Mouse (Mus musculus) neural tube, embryonic 14.5 days (tissue): Measurements from ENCODE around the gene Trim3. TPM values are rescaled to one million over a fixed set of nuclear protein-coding genes. Genes with fewer than 3 reads are reported as not detected.

Experiments used
- ATAC-seq: fragments of 200-750 bp; cut with Nextera tagmentation; 2 replicates; pipeline ENCODE4 v1.8.0; 2017; ENCODE audit warnings: low read depth, mild to moderate bottlenecking, moderate TSS enrichment, moderate library complexity
- H3K27ac ChIP-seq: fragments of 300-500 bp; sonication (generic); 2 replicates; pipeline ENCODE4 v1.5.1; 2014; ENCODE audit warnings: low read depth, mild to moderate bottlenecking, control low read depth, low read length, moderate library complexity, mixed read lengths
- H3K27me3 ChIP-seq: fragments of 300-500 bp; sonication (generic); 2 replicates; pipeline ENCODE4 v1.6.1; 2014; ENCODE audit warnings: low read length; ENCODE audit not compliant: control insufficient read depth, insufficient read depth
- H3K36me3 ChIP-seq: fragments of 300-500 bp; sonication (generic); 2 replicates; pipeline ENCODE4 v1.6.1; 2014; ENCODE audit warnings: low read length, mixed read lengths; ENCODE audit not compliant: control insufficient read depth, insufficient read depth
- H3K4me1 ChIP-seq: fragments of 300-500 bp; sonication (generic); 2 replicates; pipeline ENCODE4 v1.6.1; 2014; ENCODE audit warnings: low read length; ENCODE audit not compliant: control insufficient read depth, insufficient read depth
- H3K4me2 ChIP-seq: fragments of 300-500 bp; sonication (generic); 2 replicates; pipeline ENCODE4 v1.6.1; 2014; ENCODE audit warnings: mild to moderate bottlenecking, low read depth, low read length, control low read depth
- H3K4me3 ChIP-seq: fragments of 300-500 bp; sonication (generic); 2 replicates; pipeline ENCODE4 v1.5.1; 2014; ENCODE audit warnings: low read depth, low read length, control low read depth, mixed read lengths
- H3K9ac ChIP-seq: fragments of 300-500 bp; sonication (generic); replicated peaks from 2 replicates; pipeline ENCODE4 v1.6.1; 2014; ENCODE audit warnings: low read depth, mild to moderate bottlenecking, control low read depth, low read length, mixed read lengths
- H3K9me3 ChIP-seq: fragments of 300-500 bp; sonication (generic); 2 replicates; pipeline ENCODE4 v1.6.1; 2016; ENCODE audit warnings: low read length; ENCODE audit not compliant: control insufficient read depth
- WGBS: fragments of 180-500 bp; shearing (Covaris S2); extraction: QIAGEN DNeasy Blood & Tissue Kit; methylation state at CpG from one replicate; pipeline ENCODE4 v1.1.7; 2014; 5-methylcytosine and 5-hydroxymethylcytosine counted together
- polyA plus RNA-seq: library from polyadenylated mRNA; unstranded; fragments of >200 nt; fragmentation: Nextera tagmentation; extraction: Ambion mirVana; gene quantifications from 2 replicates; pipeline ENCODE4 v1.2.1, GENCODE M21; 2014

Gene Trim3
- polyA plus RNA-seq, 1 experiment from 2014 or later = 93.1 TPM

DNA sequence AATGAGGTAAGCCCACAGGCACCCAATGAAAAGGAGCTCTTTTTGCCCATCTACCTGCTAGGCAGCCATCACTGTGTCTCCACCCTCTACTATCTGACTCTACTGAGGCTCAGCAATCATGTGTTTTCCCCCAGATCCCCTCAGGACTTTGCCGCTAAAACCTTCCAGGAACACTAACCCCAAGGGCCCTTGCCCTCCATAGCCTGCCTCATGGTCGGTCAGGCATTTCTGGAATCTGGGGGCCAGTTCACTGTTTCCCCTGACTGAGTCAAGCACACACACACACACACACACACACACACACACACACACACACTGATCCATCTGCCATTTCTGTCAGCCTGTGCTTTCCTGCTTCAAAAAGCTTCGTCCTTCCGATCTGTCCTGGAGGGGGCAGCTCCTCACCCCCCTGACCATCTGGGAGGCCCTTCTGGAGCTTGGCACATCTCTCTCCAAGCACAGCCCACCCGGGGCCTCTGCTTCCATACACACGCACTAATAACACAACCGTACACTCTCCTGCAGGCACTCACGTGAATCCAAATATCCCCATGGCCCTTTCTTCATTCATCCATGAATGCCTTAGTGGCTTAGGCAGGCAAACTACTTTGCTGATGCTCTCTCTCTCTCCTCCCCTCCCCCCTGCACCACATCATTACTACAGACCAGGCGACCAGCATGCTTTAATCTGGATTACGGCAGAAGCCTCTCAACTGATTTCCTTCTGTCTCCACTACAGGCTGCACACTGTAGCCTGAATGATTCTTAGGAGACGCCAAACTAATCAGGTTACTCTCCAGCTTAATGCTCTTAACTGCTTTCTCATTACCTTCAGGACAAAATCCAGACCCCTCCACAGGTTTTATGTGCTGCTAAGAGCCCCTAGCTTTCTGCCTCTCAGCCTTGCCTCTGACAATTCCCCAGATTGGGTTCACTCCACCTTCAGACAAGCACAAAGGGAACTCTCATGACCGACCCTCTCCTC, 63.6 kb downstream of the Trim3 start:
- H3K27me3 ChIP-seq = no peaks in the 10 kb centered on the region
- peak overlapping the region; percentile 20; the same call in 1 of the 2 replicates for H3K4me3 ChIP-seq
- ATAC-seq = peak; percentile 50
- peaks cover 35% of the 10 kb centered on the region for H3K4me1 ChIP-seq
- H3K9me3 ChIP-seq = no peaks in the 10 kb centered on the region
- H3K27ac ChIP-seq = peak overlapping the region; percentile 84
- WGBS = 16% methylated on average over 12 of the region's 12 CpGs
- peaks cover 31% of the 10 kb centered on the region for H3K36me3 ChIP-seq
- peak overlapping the region; percentile 37; the same call in 1 of the 2 replicates for H3K9ac ChIP-seq
- peak overlapping the region; percentile 50 for H3K4me2 ChIP-seq

DNA sequence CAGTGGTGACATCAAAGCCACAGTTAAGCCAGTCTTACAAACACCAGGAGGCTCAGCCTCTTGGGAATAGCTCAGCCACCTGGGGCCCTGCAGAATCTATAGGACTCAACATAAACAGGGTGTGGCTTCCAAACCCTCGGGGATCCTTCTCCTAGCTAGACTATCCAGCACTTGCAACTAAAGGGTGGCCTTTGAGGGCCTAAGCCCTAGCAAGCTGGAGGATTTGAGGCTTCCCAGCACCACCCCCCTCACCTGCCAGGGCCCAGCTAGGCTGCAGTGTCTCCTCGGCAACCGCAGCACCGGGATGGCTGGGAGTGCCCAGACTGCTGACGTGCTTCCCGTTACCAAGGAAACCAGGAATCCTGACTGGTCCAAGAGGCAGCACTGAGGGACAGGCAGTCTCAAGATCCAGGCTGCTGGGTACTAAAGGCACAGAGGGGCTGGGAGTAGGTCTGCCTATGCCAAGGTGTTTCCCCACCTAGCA, 64.3 kb downstream of the Trim3 start:
- H3K9ac ChIP-seq = peak overlapping the region; percentile 37
- peak overlapping the region; percentile 84 for H3K27ac ChIP-seq
- no peaks in the 10 kb centered on the region for H3K9me3 ChIP-seq
- peak; percentile 89 for ATAC-seq
- peak overlapping the region; percentile 50 for H3K4me2 ChIP-seq
- H3K4me1 ChIP-seq = peaks cover 31% of the 10 kb centered on the region
- no peaks in the 10 kb centered on the region for H3K27me3 ChIP-seq
- peak overlapping the region; percentile 20; the same call in 1 of the 2 replicates for H3K4me3 ChIP-seq
- 2% methylated on average over 6 of the region's 6 CpGs for WGBS
- H3K36me3 ChIP-seq = peaks cover 35% of the 10 kb centered on the region

DNA sequence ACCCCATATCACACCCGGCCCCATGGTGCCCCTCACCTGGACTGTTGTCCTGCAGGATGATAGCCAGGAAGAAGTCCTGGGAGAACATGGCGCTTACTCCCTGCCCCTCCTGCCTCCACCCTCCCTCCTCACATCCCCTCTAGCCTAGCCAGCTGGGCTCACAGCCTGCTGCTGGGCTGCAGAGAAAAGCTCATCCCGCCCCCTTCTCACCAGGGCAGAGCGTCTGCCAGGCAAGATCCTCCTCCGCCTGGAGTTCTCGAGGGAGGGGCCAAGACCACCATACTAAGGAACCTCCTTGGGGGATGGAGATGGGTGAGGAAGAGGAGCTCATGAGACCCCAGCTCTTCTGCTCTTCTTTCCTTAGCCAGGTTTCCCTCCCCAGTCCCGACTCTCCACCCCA, 64.8 kb downstream of the Trim3 start:
- H3K36me3 ChIP-seq = peaks cover 37% of the 10 kb centered on the region
- peak overlapping the region; percentile 50 for H3K4me2 ChIP-seq
- H3K27me3 ChIP-seq = no peaks in the 10 kb centered on the region
- H3K9me3 ChIP-seq = no peaks in the 10 kb centered on the region
- H3K9ac ChIP-seq = peak overlapping the region; percentile 37
- H3K4me3 ChIP-seq = peak overlapping the region; percentile 20; the same call in 1 of the 2 replicates
- WGBS = 12% methylated on average over 7 of the region's 7 CpGs
- peak overlapping the region; percentile 84 for H3K27ac ChIP-seq
- peaks cover 31% of the 10 kb centered on the region for H3K4me1 ChIP-seq
- ATAC-seq = peak; percentile 38

- ATAC-seq = no peak
Measured at GRCm38 (mm10) chr7:105565071-105565836, 68.1 kb downstream of the Trim3 start.

GRCm38 (mm10) chr7:105563367-105563766, 70.0 kb downstream of the Trim3 start:
- H3K36me3 ChIP-seq = peaks cover 51% of the 10 kb centered on the region
- H3K9me3 ChIP-seq = no peaks in the 10 kb centered on the region
- ATAC-seq = no peak
- H3K4me3 ChIP-seq = no peak overlapping the region
- H3K4me2 ChIP-seq = no peak overlapping the region
- no peak overlapping the region for H3K9ac ChIP-seq
- H3K27ac ChIP-seq = no peak overlapping the region
- H3K27me3 ChIP-seq = no peaks in the 10 kb centered on the region
- peaks cover 3% of the 10 kb centered on the region for H3K4me1 ChIP-seq
- WGBS = 87% methylated on average over 3 of the region's 3 CpGs

More at GRCm38 (mm10) chr7:105565071-105565836, 68.1 kb downstream of the Trim3 start:
- Histone ChIP-seq H3K9me3 (no peaks in the 10 kb centered on the region), H3K4me1 (peaks cover 22% of the 10 kb centered on the region), H3K36me3 (peaks cover 38% of the 10 kb centered on the region), H3K27ac (no peak overlapping the region), H3K4me3 (no peak overlapping the region), H3K27me3 (no peaks in the 10 kb centered on the region), H3K4me2 (no peak overlapping the region), H3K9ac (no peak overlapping the region)
- 92% methylated on average over 17 of the region's 17 CpGs for WGBS

- no peak overlapping the region for H3K4me2 ChIP-seq
- H3K9ac ChIP-seq = no peak overlapping the region
- no peak overlapping the region for H3K27ac ChIP-seq
- no peaks in the 10 kb centered on the region for H3K27me3 ChIP-seq
- no peak for ATAC-seq
- no peak overlapping the region for H3K4me3 ChIP-seq
- H3K4me1 ChIP-seq = no peaks in the 10 kb centered on the region
- no peaks in the 10 kb centered on the region for H3K9me3 ChIP-seq
- 96% methylated on average over 3 of the region's 3 CpGs for WGBS
- H3K36me3 ChIP-seq = peaks cover 57% of the 10 kb centered on the region
Measured at GRCm38 (mm10) chr7:105562317-105562716, 71.1 kb downstream of the Trim3 start.

DNA sequence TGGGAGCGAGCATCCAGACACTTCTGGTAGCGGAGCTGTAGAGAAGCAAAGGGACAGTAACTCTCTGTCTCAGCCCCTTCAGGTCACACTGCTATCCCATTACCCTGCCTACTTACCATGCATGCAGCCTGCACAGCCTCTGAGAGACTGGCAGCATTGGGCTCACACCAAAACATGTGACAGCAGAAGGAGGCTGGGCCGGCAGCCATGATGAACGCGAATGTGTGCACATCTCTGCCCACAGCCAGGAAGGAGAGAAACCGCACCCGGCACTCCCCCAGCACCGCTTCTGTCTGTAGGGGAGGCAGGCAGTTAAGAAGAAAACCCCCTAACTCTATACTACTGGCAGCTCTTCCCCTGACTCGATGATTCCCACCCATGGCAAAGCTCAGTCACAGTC, 74.4 kb downstream of the Trim3 start:
- no peak overlapping the region for H3K4me3 ChIP-seq
- H3K4me1 ChIP-seq = peaks cover 13% of the 10 kb centered on the region; the same call in 1 of the 2 replicates
- peaks cover 31% of the 10 kb centered on the region for H3K36me3 ChIP-seq
- H3K27me3 ChIP-seq = no peaks in the 10 kb centered on the region
- no peak overlapping the region for H3K27ac ChIP-seq
- no peak for ATAC-seq
- no peak overlapping the region for H3K9ac ChIP-seq
- H3K9me3 ChIP-seq = no peaks in the 10 kb centered on the region
- 91% methylated on average over 9 of the region's 9 CpGs for WGBS
- no peak overlapping the region for H3K4me2 ChIP-seq

GRCm38 (mm10) chr7:105557671-105558070, 75.7 kb downstream of the Trim3 start:
- H3K9ac ChIP-seq = no peak overlapping the region
- no peak for ATAC-seq
- no peak overlapping the region for H3K27ac ChIP-seq
- peaks cover 23% of the 10 kb centered on the region for H3K36me3 ChIP-seq
- no peak overlapping the region for H3K4me3 ChIP-seq
- 86% methylated on average over 11 of the region's 11 CpGs for WGBS
- H3K27me3 ChIP-seq = no peaks in the 10 kb centered on the region
- H3K9me3 ChIP-seq = no peaks in the 10 kb centered on the region
- H3K4me2 ChIP-seq = no peak overlapping the region
- H3K4me1 ChIP-seq = peaks cover 13% of the 10 kb centered on the region; the same call in 1 of the 2 replicates
